ENCODE assay signal across 8 mouse cellular contexts in the genomic region with DNA sequence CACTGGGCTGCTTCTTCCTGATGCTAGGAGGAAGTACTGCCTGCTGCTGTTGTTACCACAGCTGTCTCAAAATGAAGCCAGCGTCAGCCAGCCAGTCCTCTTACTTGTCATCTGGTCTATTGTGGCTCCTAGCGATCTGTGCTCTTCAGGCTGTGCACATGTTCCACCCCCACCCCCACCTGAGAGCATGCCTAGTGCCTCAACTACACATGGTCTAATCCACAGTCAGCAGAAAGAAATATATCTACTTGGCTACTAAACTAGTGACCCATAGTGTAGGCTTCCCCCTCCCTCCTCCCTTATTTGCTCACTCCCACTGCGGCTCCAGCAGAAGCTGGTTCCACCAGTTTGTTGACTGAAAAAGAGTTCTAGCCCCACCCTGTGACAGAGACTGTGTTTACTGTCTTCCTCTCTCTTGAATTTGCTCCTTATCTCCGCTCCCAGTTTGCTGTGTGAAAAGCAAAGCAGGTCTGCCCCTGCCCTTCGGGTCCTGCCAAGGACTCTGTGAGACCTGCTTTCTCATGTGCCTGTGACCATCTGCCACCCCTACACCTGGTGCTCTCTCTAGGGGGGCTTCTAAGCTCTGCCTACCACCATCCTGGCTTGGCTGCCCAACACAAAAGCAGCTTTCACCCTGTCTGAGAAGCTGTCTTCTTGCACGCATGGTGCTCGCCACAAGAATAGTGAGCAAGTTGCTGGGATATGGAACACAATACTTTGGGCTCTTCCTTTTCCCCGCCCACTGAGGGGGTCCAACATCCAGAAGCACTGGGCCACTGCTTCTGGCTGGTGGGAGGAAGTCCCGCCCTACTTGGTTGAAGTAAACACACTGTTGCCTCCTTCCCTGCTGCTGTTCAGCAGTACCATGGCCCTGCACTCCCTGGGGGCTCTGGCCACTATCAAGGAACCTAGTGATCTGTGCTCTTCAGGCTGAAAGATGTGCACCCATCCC. TPM values are rescaled to one million over a fixed set of nuclear protein-coding genes. Genes with fewer than 3 reads are reported as not detected.
DNase-seq lines count a peak whose midpoint lies in the region; ATAC-seq and TF ChIP-seq lines count a peak whose summit lies in the region.

No protein-coding gene starts in this region.

- peak overlapping the region; percentile 27 for H3K4me2 ChIP-seq in embryonic facial prominence, embryonic 12.5 days (replicated peaks)
- peak overlapping the region; percentile 42 for H3K4me2 ChIP-seq in limb, embryonic 13.5 days (replicated peaks)
- H3K4me2 ChIP-seq in stomach, postnatal 0 days (replicated peaks; ENCODE audit: low read depth): 0 out of 2 replicates have a peak overlapping the region, but pooled peaks have one; percentile 29

- H3K9me3 ChIP-seq in embryonic facial prominence, embryonic 12.5 days: no peaks in the 10 kb centered on the region
- no peaks in the 10 kb centered on the region for H3K9me3 ChIP-seq in limb, embryonic 13.5 days
- H3K9me3 ChIP-seq in stomach, postnatal 0 days (ENCODE audit: control insufficient read depth, low read length): no peaks in the 10 kb centered on the region

- ATAC-seq in embryonic facial prominence, embryonic 12.5 days (ENCODE audit: insufficient number of reproducible peaks, insufficient read depth, low FRiP score, low TSS enrichment): no peak
- ATAC-seq in limb, embryonic 13.5 days (ENCODE audit: low FRiP score, low read depth): no peak
- ATAC-seq in stomach, postnatal 0 days (ENCODE audit: low FRiP score, low TSS enrichment): peak; percentile 67; the same call in 1 of the 2 replicates
- no peak for ATAC-seq in inflammation-experienced regulatory T-cells, adult 6 months

- no peak overlapping the region for H3K27ac ChIP-seq in embryonic facial prominence, embryonic 12.5 days
- no peak overlapping the region for H3K27ac ChIP-seq in limb, embryonic 13.5 days
- no peak overlapping the region for H3K27ac ChIP-seq in stomach, postnatal 0 days (replicated peaks)

- 56% methylated on average over 9 of the region's 9 CpGs for WGBS in embryonic facial prominence, embryonic 12.5 days
- WGBS in limb, embryonic 13.5 days: 52% methylated on average over 9 of the region's 9 CpGs
- 38% methylated on average over 9 of the region's 9 CpGs for WGBS in stomach, postnatal 0 days

- TF ChIP-seq EP300 in stomach, postnatal 0 days (optimal IDR thresholded peaks at IDR 0.05): no peak

- H3K4me1 ChIP-seq in embryonic facial prominence, embryonic 12.5 days: no peaks in the 10 kb centered on the region
- no peaks in the 10 kb centered on the region for H3K4me1 ChIP-seq in limb, embryonic 13.5 days
- H3K4me1 ChIP-seq in stomach, postnatal 0 days (replicated peaks; ENCODE audit: control insufficient read depth, insufficient read depth): no peaks in the 10 kb centered on the region

- H3K27me3 ChIP-seq in embryonic facial prominence, embryonic 12.5 days: no peaks in the 10 kb centered on the region
- H3K27me3 ChIP-seq in limb, embryonic 13.5 days: no peaks in the 10 kb centered on the region
- H3K27me3 ChIP-seq in stomach, postnatal 0 days (ENCODE audit: control insufficient read depth, insufficient read depth, low read length): no peaks in the 10 kb centered on the region

- TF ChIP-seq CTCF in stomach, postnatal 0 days (IDR thresholded peaks at IDR 0.05; ENCODE audit: low read depth): no peak

- peak; percentile 14 for DNase-seq in urinary bladder, postnatal 14 days (ENCODE audit: low spot score)
- DNase-seq in urinary bladder, postnatal 25 days (ENCODE audit: low spot score): no peak
- no peak for DNase-seq in stomach, postnatal 0 days (ENCODE audit: low spot score)
- no peak for DNase-seq in MN1 (ENCODE audit: low spot score)
- DNase-seq in right cerebral cortex, adult 18-20 months: no peak

- no peak overlapping the region for H3K4me3 ChIP-seq in embryonic facial prominence, embryonic 12.5 days
- H3K4me3 ChIP-seq in limb, embryonic 13.5 days: no peak overlapping the region
- no peak overlapping the region for H3K4me3 ChIP-seq in stomach, postnatal 0 days (ENCODE audit: low read depth, low read length)

- H3K36me3 ChIP-seq in embryonic facial prominence, embryonic 12.5 days: no peaks in the 10 kb centered on the region
- H3K36me3 ChIP-seq in limb, embryonic 13.5 days: no peaks in the 10 kb centered on the region
- no peaks in the 10 kb centered on the region for H3K36me3 ChIP-seq in stomach, postnatal 0 days (ENCODE audit: control insufficient read depth, insufficient read depth, low read length)

- no peak overlapping the region for H3K9ac ChIP-seq in embryonic facial prominence, embryonic 12.5 days
- no peak overlapping the region for H3K9ac ChIP-seq in limb, embryonic 13.5 days
- no peak overlapping the region for H3K9ac ChIP-seq in stomach, postnatal 0 days (ENCODE audit: low read length)

RNA-seq across cellular contexts. Expression of a gene that starts 14.0 kb away (rescaled TPM):
- polyA plus RNA-seq in embryonic facial prominence, embryonic 12.5 days (2016; fragmentation: Nextera tagmentation; extraction: Ambion mirVana): 0.50 and 1.5 TPM in 2 replicates
- 0.73 and 0.76 TPM in 2 replicates for polyA plus RNA-seq in limb, embryonic 13.5 days (2015; fragmentation: Nextera tagmentation; extraction: Ambion mirVana)
- 0.35 and 0.58 TPM in 2 replicates for polyA plus RNA-seq in stomach, postnatal 0 days (2015; fragmentation: Nextera tagmentation; extraction: Ambion mirVana)
- not detected for polyA plus RNA-seq in inflammation-experienced regulatory T-cells, adult 6 months (2017; shearing (Covaris generic))
